Comparison of ENCODE assay signal across 16 mouse cellular contexts in the genomic region with DNA sequence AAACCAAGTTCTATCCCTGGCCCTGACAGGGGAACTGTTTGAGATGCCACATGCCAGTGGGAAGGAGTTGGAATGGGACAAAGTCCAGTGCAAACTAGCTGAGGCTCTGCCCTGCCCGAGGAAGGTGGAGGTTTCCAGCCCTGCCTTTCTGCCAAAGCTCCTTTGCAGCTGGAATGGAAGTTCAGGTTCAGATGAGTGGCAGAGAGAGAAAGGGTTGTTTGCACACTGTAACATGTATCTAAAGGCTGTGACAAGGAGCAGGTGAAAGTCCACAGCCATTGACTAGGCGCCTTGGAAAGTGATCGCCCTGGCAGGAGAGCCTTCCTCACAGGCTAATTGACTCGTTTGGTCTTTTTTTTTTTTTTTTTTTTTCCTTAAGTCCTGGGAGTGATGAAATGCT. TPM values are rescaled to one million over a fixed set of nuclear protein-coding genes. Genes with fewer than 3 reads are reported as not detected.
DNase-seq lines count a peak whose midpoint lies in the region; ATAC-seq and TF ChIP-seq lines count a peak whose summit lies in the region.
"Had no signal": no experiment of that assay in that cellular context is flagged by ENCODE, and none has a peak within 500 bp of the region (broad histone marks: within the 10 kb centered on the region; RNA-seq: fewer than 3 reads in every experiment).

No protein-coding gene starts in this region.

- H3K4me3 ChIP-seq in forebrain, embryonic 10.5 days: no peak overlapping the region
- no peak overlapping the region for H3K4me3 ChIP-seq in forebrain, embryonic 16.5 days (replicated peaks; ENCODE audit: low read length)
- no peak overlapping the region for H3K4me3 ChIP-seq in midbrain, embryonic 11.5 days (ENCODE audit: low read depth, low read length)
- no peak overlapping the region for H3K4me3 ChIP-seq in midbrain, embryonic 16.5 days (ENCODE audit: low read depth, low read length)
- no peak overlapping the region for H3K4me3 ChIP-seq in layer of hippocampus, adult 2 months
- H3K4me3 ChIP-seq: embryonic facial prominence, embryonic 12.5 days; hindbrain, embryonic 12.5 days; left cerebral cortex, adult 2 months; limb, embryonic 13.5 days had no signal

- H3K9ac ChIP-seq in forebrain, embryonic 16.5 days (replicated peaks; ENCODE audit: low read depth, low read length): no peak overlapping the region
- no peak overlapping the region for H3K9ac ChIP-seq in midbrain, embryonic 11.5 days (ENCODE audit: low read length)
- no peak overlapping the region for H3K9ac ChIP-seq in midbrain, embryonic 16.5 days (ENCODE audit: low read depth, low read length)
- H3K9ac ChIP-seq: embryonic facial prominence, embryonic 12.5 days; hindbrain, embryonic 12.5 days; limb, embryonic 13.5 days had no signal

- DNase-seq in forebrain, embryonic 10.5 days (ENCODE audit: extremely low spot score, low spot score): no peak
- DNase-seq in midbrain, embryonic 11.5 days (ENCODE audit: low spot score, missing footprints): peak; percentile 78
- peak; percentile 70 to 87 for DNase-seq in kidney, postnatal 25 days
- no peak for DNase-seq in embryo, embryonic 9.5 days (ENCODE audit: extremely low spot score)
- no peak for DNase-seq in layer of hippocampus, adult 2 months (ENCODE audit: low spot score in 2 of 2)
- DNase-seq in lung, postnatal 14 days: no peak
- DNase-seq: cerebellum, adult 11-12 months; cerebellum, postnatal 36 days; lung, adult 2 months; thymus, postnatal 36 days had no signal

- no peak for ATAC-seq in forebrain, embryonic 16.5 days
- ATAC-seq in midbrain, embryonic 11.5 days (ENCODE audit: low FRiP score): no peak
- no peak for ATAC-seq in midbrain, embryonic 16.5 days

- peaks cover 5% of the 10 kb centered on the region; the same call in 1 of the 2 replicates for H3K9me3 ChIP-seq in forebrain, embryonic 10.5 days
- H3K9me3 ChIP-seq in forebrain, embryonic 16.5 days (ENCODE audit: control insufficient read depth, low read length): no peaks in the 10 kb centered on the region
- no peaks in the 10 kb centered on the region for H3K9me3 ChIP-seq in midbrain, embryonic 11.5 days (ENCODE audit: control insufficient read depth, low read length)
- H3K9me3 ChIP-seq in midbrain, embryonic 16.5 days (replicated peaks; ENCODE audit: control insufficient read depth, low read length, poor library complexity, severe bottlenecking): no peaks in the 10 kb centered on the region
- H3K9me3 ChIP-seq: embryonic facial prominence, embryonic 12.5 days; hindbrain, embryonic 12.5 days; limb, embryonic 13.5 days had no signal

- peak overlapping the region; percentile 40; the same call in 1 of the 2 replicates for H3K27ac ChIP-seq in forebrain, embryonic 10.5 days
- H3K27ac ChIP-seq in forebrain, embryonic 16.5 days (ENCODE audit: low read length): no peak overlapping the region
- no peak overlapping the region for H3K27ac ChIP-seq in midbrain, embryonic 11.5 days (ENCODE audit: low read depth, low read length)
- no peak overlapping the region for H3K27ac ChIP-seq in midbrain, embryonic 16.5 days (ENCODE audit: low read length)
- no peak overlapping the region for H3K27ac ChIP-seq in layer of hippocampus, adult 2 months
- H3K27ac ChIP-seq: embryonic facial prominence, embryonic 12.5 days; hindbrain, embryonic 12.5 days; left cerebral cortex, adult 2 months; limb, embryonic 13.5 days had no signal

- peaks cover 35% of the 10 kb centered on the region for H3K4me1 ChIP-seq in forebrain, embryonic 10.5 days
- H3K4me1 ChIP-seq in forebrain, embryonic 16.5 days (replicated peaks; ENCODE audit: control insufficient read depth, insufficient read depth, low read length): no peaks in the 10 kb centered on the region
- 0 out of 2 replicates have a peak, but pooled peaks cover 3% of the 10 kb centered on the region for H3K4me1 ChIP-seq in midbrain, embryonic 11.5 days (ENCODE audit: control insufficient read depth, insufficient read depth, low read length)
- H3K4me1 ChIP-seq in midbrain, embryonic 16.5 days (ENCODE audit: control insufficient read depth, insufficient read depth, low read length): no peaks in the 10 kb centered on the region; the same call in 1 of the 2 replicates
- H3K4me1 ChIP-seq: limb, embryonic 13.5 days had no signal

- 53% methylated on average over 4 of the region's 4 CpGs for WGBS in forebrain, embryonic 10.5 days
- WGBS in forebrain, embryonic 16.5 days: 11% methylated on average over 4 of the region's 4 CpGs
- WGBS in midbrain, embryonic 11.5 days: 61% methylated on average over 4 of the region's 4 CpGs
- WGBS in midbrain, embryonic 16.5 days: 45% methylated on average over 4 of the region's 4 CpGs

- H3K4me2 ChIP-seq in forebrain, embryonic 16.5 days (ENCODE audit: low read length): no peak overlapping the region
- H3K4me2 ChIP-seq in midbrain, embryonic 11.5 days: no peak overlapping the region
- H3K4me2 ChIP-seq in midbrain, embryonic 16.5 days (ENCODE audit: low read length): no peak overlapping the region
- H3K4me2 ChIP-seq: embryonic facial prominence, embryonic 12.5 days; hindbrain, embryonic 12.5 days; limb, embryonic 13.5 days had no signal

- no peak for TF ChIP-seq CTCF in layer of hippocampus, adult 2 months (conservative IDR thresholded peaks at IDR 0.05)

- H3K27me3 ChIP-seq in forebrain, embryonic 10.5 days (ENCODE audit: poor library complexity, severe bottlenecking): no peaks in the 10 kb centered on the region
- no peaks in the 10 kb centered on the region for H3K27me3 ChIP-seq in forebrain, embryonic 16.5 days (replicated peaks; ENCODE audit: control insufficient read depth, insufficient read depth, low read length)
- no peaks in the 10 kb centered on the region for H3K27me3 ChIP-seq in midbrain, embryonic 11.5 days (ENCODE audit: control insufficient read depth, insufficient read depth, low read length)
- H3K27me3 ChIP-seq in midbrain, embryonic 16.5 days (ENCODE audit: control insufficient read depth, insufficient read depth, low read depth, low read length): no peaks in the 10 kb centered on the region
- H3K27me3 ChIP-seq: embryonic facial prominence, embryonic 12.5 days; hindbrain, embryonic 12.5 days; limb, embryonic 13.5 days had no signal

- H3K36me3 ChIP-seq in forebrain, embryonic 10.5 days (replicated peaks): no peaks in the 10 kb centered on the region
- no peaks in the 10 kb centered on the region for H3K36me3 ChIP-seq in forebrain, embryonic 16.5 days (ENCODE audit: control insufficient read depth, insufficient read depth)
- H3K36me3 ChIP-seq in midbrain, embryonic 11.5 days (ENCODE audit: control insufficient read depth, insufficient read depth, low read length): no peaks in the 10 kb centered on the region
- no peaks in the 10 kb centered on the region for H3K36me3 ChIP-seq in midbrain, embryonic 16.5 days (ENCODE audit: control insufficient read depth, insufficient read depth, low read length)
- H3K36me3 ChIP-seq: embryonic facial prominence, embryonic 12.5 days; hindbrain, embryonic 12.5 days; limb, embryonic 13.5 days had no signal

RNA-seq across cellular contexts. Expression of gene Ncoa3, which starts 28.3 kb away (rescaled TPM):
- 14.3 and 15.7 TPM in 2 replicates for polyA plus RNA-seq in forebrain, embryonic 10.5 days (2016; fragmentation: Nextera tagmentation; extraction: Ambion mirVana)
- 10.6 and 11.3 TPM in 2 replicates for polyA plus RNA-seq in forebrain, embryonic 16.5 days (2015; fragmentation: Nextera tagmentation; extraction: Ambion mirVana)
- polyA plus RNA-seq in midbrain, embryonic 11.5 days (2014; fragmentation: Nextera tagmentation; extraction: Ambion mirVana): 16.1 and 17.4 TPM in 2 replicates
- 15.5 and 16.0 TPM in 2 replicates for polyA plus RNA-seq in midbrain, embryonic 16.5 days (2015; fragmentation: Nextera tagmentation; extraction: Ambion mirVana)
- total RNA-seq in layer of hippocampus, adult 2 months (2021): 10 to 100 TPM; 27.8 to 37.7 TPM

Comparison
In these comparisons a context has a peak if more than half of its experiments do, and no peak if none do; other contexts are left out.
1. DNase-seq: peak in midbrain, embryonic 11.5 days (single experiment) and kidney, postnatal 25 days (2 of 2); none in forebrain, embryonic 10.5 days (single experiment), embryo, embryonic 9.5 days (single experiment), layer of hippocampus, adult 2 months (0 of 2) and lung, postnatal 14 days (single experiment).